Mouse (Mus musculus) duodenum, adult 2 months (tissue): ENCODE results near the gene Wwox. TPM values are rescaled to one million over a fixed set of nuclear protein-coding genes. Genes with fewer than 3 reads are reported as not detected.

Experiments used
- polyA plus RNA-seq: library from polyadenylated mRNA; depleted of rRNA; stranded (reverse); fragments of >200 nt; gene quantifications from 2 replicates; pipeline ENCODE4 v1.2.3, GENCODE M21; 2012; ENCODE audit warnings: low replicate concordance; rRNA removed

Wwox gene
- 4.3 and 4.9 TPM in 2 replicates for polyA plus RNA-seq

DNA sequence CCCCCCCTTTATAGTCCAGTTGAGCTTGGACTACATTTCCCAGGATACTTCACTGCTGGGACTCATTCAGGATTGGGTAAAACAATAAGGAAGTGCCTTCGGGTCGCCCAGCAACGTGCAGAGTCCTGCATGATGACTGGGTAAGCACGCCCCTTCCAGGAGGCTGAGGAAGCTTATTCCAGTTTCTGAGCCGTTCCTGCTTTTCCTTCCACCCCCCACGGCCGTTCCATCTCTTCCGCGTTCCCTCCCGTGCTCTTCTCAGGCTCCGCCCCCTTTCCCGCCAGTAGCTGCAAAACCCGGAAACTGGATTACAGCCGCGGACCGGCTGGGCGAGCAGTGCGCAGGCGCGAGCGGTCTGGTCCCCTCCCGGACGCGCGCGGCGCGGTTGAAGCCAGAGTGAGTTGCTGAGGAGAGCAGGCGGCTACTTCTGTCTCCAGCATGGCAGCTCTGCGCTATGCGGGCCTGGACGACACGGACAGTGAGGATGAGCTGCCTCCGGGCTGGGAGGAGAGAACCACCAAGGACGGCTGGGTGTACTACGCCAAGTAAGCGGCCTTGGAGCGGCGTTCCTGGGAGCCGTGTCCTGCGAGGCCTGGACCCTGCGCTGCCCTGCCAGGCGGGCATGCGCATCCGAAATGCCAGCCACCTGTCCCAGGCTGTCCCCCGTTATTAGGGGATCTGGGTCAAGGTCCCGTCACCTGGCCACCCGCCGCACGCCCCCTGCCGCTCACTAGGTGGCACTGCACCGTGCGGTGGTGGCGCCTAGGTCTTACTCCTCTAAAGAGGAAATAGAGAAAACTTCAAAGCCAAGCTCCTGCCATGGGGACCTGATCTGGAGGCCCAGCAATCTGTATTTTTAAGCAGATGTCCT, at the start of gene Wwox:
TSS of gene Wwox (plus strand) at position 322 of the 871 bp plus-strand sequence.

GRCm38 (mm10) chr8:114417786-114418185, 21.7 kb upstream of the Wwox start, which contains the start of gene Clec3a:
Gene Clec3a, plus strand, starts transcription at chr8:114418086.

Other genes with a start within 250 kb of the Wwox start
- 0.12 and 0.36 TPM in 2 replicates for gene Vat1l, start 234.0 kb upstream of the Wwox start, polyA plus RNA-seq
- gene Clec3a, start 21.6 kb upstream of the Wwox start, polyA plus RNA-seq: not detected in 2 replicates